Mouse (Mus musculus) lung, postnatal 0 days (tissue): ENCODE results near the gene Slc6a20b.

ENCODE experiments used
- CTCF ChIP-seq: IDR thresholded peaks from 2 replicates; pipeline ENCODE4 v1.5.1; 2016; ENCODE audit warnings: antibody characterized with exemption, mild to moderate bottlenecking
- EP300 ChIP-seq: IDR thresholded peaks from 2 replicates; pipeline ENCODE4 v1.6.1; 2016; ENCODE audit warnings: antibody characterized with exemption, mild to moderate bottlenecking, control low read depth

GRCm38 (mm10) chr9:123636771-123637170 is 4.4 kb upstream of the Slc6a20b start:
- TF ChIP-seq CTCF (no peak), EP300 (no peak)
